Mouse (Mus musculus): ENCODE measurements around the gene Daw1. TPM values are rescaled to one million over a fixed set of nuclear protein-coding genes. Genes with fewer than 3 reads are reported as not detected.

Daw1 gene
- total and polyA plus RNA-seq, 2 experiments, result not detected

- no peak for TF ChIP-seq POLR2A (IDR thresholded peaks at IDR 0.05; ENCODE audit: extremely low read depth, insufficient read depth, low read length)
- TF ChIP-seq CTCF (IDR thresholded peaks at IDR 0.05; ENCODE audit: low read depth, low read length), result no peak
- no peaks in the 10 kb centered on the region for H3K36me3 ChIP-seq (ENCODE audit: control insufficient read depth, insufficient read depth, low read length)
- no peaks in the 10 kb centered on the region for H3K4me1 ChIP-seq (ENCODE audit: control insufficient read depth, insufficient read depth, low read length)
- DNase-seq (ENCODE audit: extremely low read depth, low read depth, low spot score), result no peak
- no peak overlapping the region for H3K27ac ChIP-seq (replicated peaks; ENCODE audit: insufficient read depth, low read depth, low read length)
- H3K4me3 ChIP-seq (ENCODE audit: insufficient read depth, low read depth, low read length), result no peak overlapping the region
- WGBS, result 73% methylated on average over 3 of the region's 3 CpGs
- H3K27me3 ChIP-seq (ENCODE audit: control insufficient read depth, insufficient read depth, low read length), result no peaks in the 10 kb centered on the region; the same call in 1 of the 2 replicates
- H3K79me2 ChIP-seq (ENCODE audit: control insufficient read depth, insufficient read depth, low read length), result no peaks in the 10 kb centered on the region
- H3K9ac ChIP-seq (ENCODE audit: low read depth, low read length), result no peak overlapping the region
Measured at GRCm38 (mm10) chr1:83161658-83162057, 2.1 kb downstream of the Daw1 start.

- DNase-seq (ENCODE audit: extremely low read depth, low read depth, low spot score), result no peak
- Histone ChIP-seq H3K4me3 (ENCODE audit: insufficient read depth, low read depth, low read length) (no peak overlapping the region), H3K9ac (ENCODE audit: low read depth, low read length) (no peak overlapping the region), H3K36me3 (ENCODE audit: control insufficient read depth, insufficient read depth, low read length) (no peaks in the 10 kb centered on the region), H3K27me3 (ENCODE audit: control insufficient read depth, insufficient read depth, low read length) (no peaks in the 10 kb centered on the region; the same call in 1 of the 2 replicates), H3K27ac (replicated peaks; ENCODE audit: insufficient read depth, low read depth, low read length) (no peak overlapping the region), H3K4me1 (ENCODE audit: control insufficient read depth, insufficient read depth, low read length) (no peaks in the 10 kb centered on the region), H3K79me2 (ENCODE audit: control insufficient read depth, insufficient read depth, low read length) (no peaks in the 10 kb centered on the region)
- TF ChIP-seq CTCF (IDR thresholded peaks at IDR 0.05; ENCODE audit: low read depth, low read length) (no peak), POLR2A (IDR thresholded peaks at IDR 0.05; ENCODE audit: extremely low read depth, insufficient read depth, low read length) (no peak)
- 67% methylated on average over 3 of the region's 3 CpGs for WGBS
Measured at GRCm38 (mm10) chr1:83164027-83164426, 4.5 kb downstream of the Daw1 start.

- 87% methylated on average over 3 of the region's 3 CpGs for WGBS
- Histone ChIP-seq H3K36me3 (ENCODE audit: control insufficient read depth, insufficient read depth, low read length) (no peaks in the 10 kb centered on the region), H3K4me3 (ENCODE audit: insufficient read depth, low read depth, low read length) (no peak overlapping the region), H3K4me1 (ENCODE audit: control insufficient read depth, insufficient read depth, low read length) (no peaks in the 10 kb centered on the region), H3K27me3 (ENCODE audit: control insufficient read depth, insufficient read depth, low read length) (no peaks in the 10 kb centered on the region; the same call in 1 of the 2 replicates), H3K27ac (replicated peaks; ENCODE audit: insufficient read depth, low read depth, low read length) (no peak overlapping the region), H3K79me2 (ENCODE audit: control insufficient read depth, insufficient read depth, low read length) (no peaks in the 10 kb centered on the region), H3K9ac (ENCODE audit: low read depth, low read length) (no peak overlapping the region)
- no peak for DNase-seq (ENCODE audit: extremely low read depth, low read depth, low spot score)
- TF ChIP-seq CTCF (IDR thresholded peaks at IDR 0.05; ENCODE audit: low read depth, low read length) (no peak), POLR2A (IDR thresholded peaks at IDR 0.05; ENCODE audit: extremely low read depth, insufficient read depth, low read length) (no peak)
Measured at GRCm38 (mm10) chr1:83169158-83169557, 9.6 kb downstream of the Daw1 start.

GRCm38 (mm10) chr1:83175985-83176384, 16.4 kb downstream of the Daw1 start:
- no peaks in the 10 kb centered on the region for H3K4me1 ChIP-seq (ENCODE audit: control insufficient read depth, insufficient read depth, low read length)
- DNase-seq (ENCODE audit: extremely low read depth, low read depth, low spot score), result no peak
- H3K4me3 ChIP-seq (ENCODE audit: insufficient read depth, low read depth, low read length), result no peak overlapping the region
- H3K27me3 ChIP-seq (ENCODE audit: control insufficient read depth, insufficient read depth, low read length), result no peaks in the 10 kb centered on the region
- TF ChIP-seq CTCF (IDR thresholded peaks at IDR 0.05; ENCODE audit: low read depth, low read length), result no peak
- WGBS, result 59% methylated on average over 1 of the region's 1 CpGs
- H3K9ac ChIP-seq (ENCODE audit: low read depth, low read length), result no peak overlapping the region
- no peaks in the 10 kb centered on the region for H3K36me3 ChIP-seq (ENCODE audit: control insufficient read depth, insufficient read depth, low read length)
- no peak overlapping the region for H3K27ac ChIP-seq (replicated peaks; ENCODE audit: insufficient read depth, low read depth, low read length)
- H3K79me2 ChIP-seq (ENCODE audit: control insufficient read depth, insufficient read depth, low read length), result no peaks in the 10 kb centered on the region

GRCm38 (mm10) chr1:83179531-83179930, 20.0 kb downstream of the Daw1 start:
- TF ChIP-seq POLR2A (IDR thresholded peaks at IDR 0.05; ENCODE audit: extremely low read depth, insufficient read depth, low read length), result no peak
- no peak for TF ChIP-seq CTCF (IDR thresholded peaks at IDR 0.05; ENCODE audit: low read depth, low read length)
- Histone ChIP-seq H3K4me1 (ENCODE audit: control insufficient read depth, insufficient read depth, low read length) (no peaks in the 10 kb centered on the region), H3K27ac (replicated peaks; ENCODE audit: insufficient read depth, low read depth, low read length) (no peak overlapping the region), H3K27me3 (ENCODE audit: control insufficient read depth, insufficient read depth, low read length) (no peaks in the 10 kb centered on the region), H3K9ac (ENCODE audit: low read depth, low read length) (no peak overlapping the region), H3K36me3 (ENCODE audit: control insufficient read depth, insufficient read depth, low read length) (no peaks in the 10 kb centered on the region), H3K79me2 (ENCODE audit: control insufficient read depth, insufficient read depth, low read length) (no peaks in the 10 kb centered on the region), H3K4me3 (ENCODE audit: insufficient read depth, low read depth, low read length) (no peak overlapping the region)
- WGBS, result 90% methylated on average over 7 of the region's 7 CpGs
- no peak for DNase-seq (ENCODE audit: extremely low read depth, low read depth, low spot score)

- Histone ChIP-seq H3K27ac (replicated peaks; ENCODE audit: insufficient read depth, low read depth, low read length) (no peak overlapping the region), H3K4me3 (ENCODE audit: insufficient read depth, low read depth, low read length) (no peak overlapping the region), H3K79me2 (ENCODE audit: control insufficient read depth, insufficient read depth, low read length) (no peaks in the 10 kb centered on the region), H3K9ac (ENCODE audit: low read depth, low read length) (no peak overlapping the region), H3K27me3 (ENCODE audit: control insufficient read depth, insufficient read depth, low read length) (peaks cover 2% of the 10 kb centered on the region; the same call in 1 of the 2 replicates), H3K36me3 (ENCODE audit: control insufficient read depth, insufficient read depth, low read length) (no peaks in the 10 kb centered on the region), H3K4me1 (ENCODE audit: control insufficient read depth, insufficient read depth, low read length) (no peaks in the 10 kb centered on the region)
- TF ChIP-seq POLR2A (IDR thresholded peaks at IDR 0.05; ENCODE audit: extremely low read depth, insufficient read depth, low read length) (no peak), CTCF (IDR thresholded peaks at IDR 0.05; ENCODE audit: low read depth, low read length) (no peak)
- 61% methylated on average over 4 of the region's 4 CpGs for WGBS
- no peak for DNase-seq (ENCODE audit: extremely low read depth, low read depth, low spot score)
Measured at GRCm38 (mm10) chr1:83181418-83181817, 21.9 kb downstream of the Daw1 start.

All from liver, adult 2 months (tissue).